In the genomic region with DNA sequence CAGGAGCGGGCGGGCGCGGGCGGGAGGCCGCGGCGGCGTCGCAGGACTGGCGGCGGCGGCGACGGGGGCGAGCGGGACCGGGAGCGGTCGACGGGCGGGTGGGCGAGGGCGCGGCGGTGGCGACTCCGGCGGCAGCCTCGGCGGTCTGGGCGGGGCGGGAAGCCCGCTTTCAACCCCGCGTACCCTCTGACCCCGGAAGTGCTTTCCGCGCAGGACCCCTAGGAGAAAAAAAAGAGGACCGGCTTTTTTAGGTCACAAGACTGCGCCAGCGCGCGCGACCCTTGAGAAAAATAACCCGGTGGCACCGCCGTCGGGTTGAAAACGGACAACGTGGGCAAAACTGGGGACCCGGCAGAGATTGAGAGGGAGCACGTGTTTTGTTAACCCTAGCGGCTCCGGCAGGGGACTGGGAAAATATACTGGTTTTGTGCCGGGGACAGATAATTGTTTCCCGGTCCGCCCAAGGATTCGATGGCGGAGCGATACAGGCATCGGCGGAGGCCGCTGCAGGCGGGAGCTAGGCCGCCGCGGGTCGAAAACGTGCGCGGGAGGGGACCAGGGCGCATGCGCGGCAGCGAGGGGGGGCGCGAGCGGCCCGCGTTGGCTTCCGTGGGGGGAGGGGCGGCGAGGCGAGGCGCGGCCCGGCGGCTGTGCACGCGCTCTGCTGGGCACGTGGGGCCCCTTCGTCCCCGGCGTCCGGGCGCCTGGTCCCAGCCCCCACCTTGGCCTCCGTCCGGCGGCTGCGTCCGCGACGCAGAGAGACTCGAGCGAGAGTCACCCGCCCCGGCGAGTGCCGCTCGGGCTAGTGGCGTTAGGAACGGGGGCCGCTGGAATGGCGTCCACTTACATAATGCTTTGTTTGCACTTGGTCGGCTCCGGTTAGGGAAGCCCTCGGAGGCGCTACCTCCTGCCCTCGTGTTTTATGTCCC, we compare ENCODE assay signal across 7 mouse cellular contexts. TPM values are rescaled to one million over a fixed set of nuclear protein-coding genes. Genes with fewer than 3 reads are reported as not detected.
DNase-seq lines count a peak whose midpoint lies in the region; ATAC-seq and TF ChIP-seq lines count a peak whose summit lies in the region.

A gene (minus strand): TSS at position 290 of the 929 bp plus-strand sequence.

- intact Hi-C loops in left cerebral cortex, postnatal 4 days (cut with DNase I), result no loop called here

- H3K9me3 ChIP-seq in intestine, postnatal 0 days (ENCODE audit: control insufficient read depth), result no peaks in the 10 kb centered on the region
- H3K9me3 ChIP-seq in midbrain, embryonic 12.5 days, result no peaks in the 10 kb centered on the region

- peak within 1 kb of the TSS; percentile 84 for H3K9ac ChIP-seq in intestine, postnatal 0 days (ENCODE audit: low read depth, low read length)
- peak within 1 kb of the TSS; percentile 98 for H3K9ac ChIP-seq in midbrain, embryonic 12.5 days (replicated peaks)

- H3K36me3 ChIP-seq in intestine, postnatal 0 days (ENCODE audit: control insufficient read depth, insufficient read depth), result peaks cover 9% of the 10 kb centered on the region; the same call in 1 of the 2 replicates
- H3K36me3 ChIP-seq in midbrain, embryonic 12.5 days, result peaks cover 20% of the 10 kb centered on the region
- H3K36me3 ChIP-seq in small intestine, adult 2 months (ENCODE audit: control insufficient read depth, insufficient read depth, low read length), result peaks cover 19% of the 10 kb centered on the region

- peaks cover 14% of the 10 kb centered on the region for H3K4me1 ChIP-seq in intestine, postnatal 0 days (replicated peaks; ENCODE audit: control insufficient read depth, insufficient read depth, low read length)
- H3K4me1 ChIP-seq in midbrain, embryonic 12.5 days, result peaks cover 25% of the 10 kb centered on the region
- H3K4me1 ChIP-seq in small intestine, adult 2 months (ENCODE audit: control insufficient read depth, insufficient read depth, insufficient read length, low read length), result peaks cover 8% of the 10 kb centered on the region; the same call in 1 of the 2 replicates

- WGBS in intestine, postnatal 0 days, result under 1% methylated on average over 101 of the region's 120 CpGs
- 1% methylated on average over 114 of the region's 120 CpGs for WGBS in midbrain, embryonic 12.5 days
- under 1% methylated on average over 120 of the region's 120 CpGs for WGBS in small intestine, adult 2 months

- DNase-seq in adrenal gland, adult 8-10 months, result peak; percentile 91
- DNase-seq in embryo, embryonic 9.5 days (ENCODE audit: extremely low spot score), result peak; percentile 97
- no peak for DNase-seq in gonadal fat pad, adult 2 months (ENCODE audit: low read depth)
- DNase-seq in left cerebral cortex, postnatal 4 days, result peak; percentile 99

- peak within 1 kb of the TSS; percentile 97 for H3K27ac ChIP-seq in intestine, postnatal 0 days (ENCODE audit: low read depth, low read length)
- peak within 1 kb of the TSS; percentile 100 for H3K27ac ChIP-seq in midbrain, embryonic 12.5 days (replicated peaks)
- H3K27ac ChIP-seq in small intestine, adult 2 months (ENCODE audit: insufficient read depth, low read depth, low read length), result peak within 1 kb of the TSS; percentile 100

- no peaks in the 10 kb centered on the region for H3K27me3 ChIP-seq in intestine, postnatal 0 days (replicated peaks; ENCODE audit: control insufficient read depth, insufficient read depth, low read length)
- no peaks in the 10 kb centered on the region for H3K27me3 ChIP-seq in midbrain, embryonic 12.5 days
- H3K27me3 ChIP-seq in small intestine, adult 2 months (ENCODE audit: control insufficient read depth, insufficient read depth, low read length), result no peaks in the 10 kb centered on the region

- peak within 1 kb of the TSS; percentile 96 for H3K4me3 ChIP-seq in intestine, postnatal 0 days (ENCODE audit: low read depth, low read length)
- peak within 1 kb of the TSS; percentile 97 for H3K4me3 ChIP-seq in midbrain, embryonic 12.5 days
- peak within 1 kb of the TSS; percentile 98 for H3K4me3 ChIP-seq in small intestine, adult 2 months (ENCODE audit: low read depth, low read length)

- peak within 1 kb of the TSS; percentile 64 for H3K4me2 ChIP-seq in intestine, postnatal 0 days (replicated peaks; ENCODE audit: low read depth)
- H3K4me2 ChIP-seq in midbrain, embryonic 12.5 days (replicated peaks), result peak within 1 kb of the TSS; percentile 95

- peak; percentile 84 for ATAC-seq in intestine, postnatal 0 days
- ATAC-seq in midbrain, embryonic 12.5 days (ENCODE audit: low FRiP score, low read depth), result peak; percentile 77

- TF ChIP-seq CTCF in intestine, postnatal 0 days (IDR thresholded peaks at IDR 0.05; ENCODE audit: low read depth), result no peak
- no peak for TF ChIP-seq CTCF in small intestine, adult 2 months (IDR thresholded peaks at IDR 0.05; ENCODE audit: extremely low read depth, insufficient read length, insufficient replicate concordance, low read depth, low read length)

- TF ChIP-seq POLR2A in small intestine, adult 2 months (IDR thresholded peaks at IDR 0.05; ENCODE audit: low read depth, low read length), result peak; percentile 84

RNA-seq across cellular contexts. Expression of the gene that starts here (rescaled TPM):
- 100 to 1,000 TPM; 286 to 319 (median 308) TPM for total RNA-seq in adrenal gland, adult 8-10 months (2022)
- polyA plus RNA-seq in gonadal fat pad, adult 2 months (2012; rRNA removed), result 101 and 174 TPM in 2 replicates
- 326 and 327 TPM in 2 replicates for polyA plus RNA-seq in intestine, postnatal 0 days (2015; fragmentation: Nextera tagmentation; extraction: Ambion mirVana)
- 100 to 1,000 TPM; 206 to 208 TPM for total RNA-seq in left cerebral cortex, postnatal 4 days (2021)
- polyA plus RNA-seq in midbrain, embryonic 12.5 days (2016; fragmentation: Nextera tagmentation; extraction: Ambion mirVana), result 570 and 583 TPM in 2 replicates
- 244 and 314 TPM in 2 replicates for polyA plus RNA-seq in small intestine, adult 2 months (2012; rRNA removed)
